Mouse (Mus musculus) neural tube, embryonic 11.5 days (tissue): ENCODE measurements around the gene Galnt7. TPM values are rescaled to one million over a fixed set of nuclear protein-coding genes. Genes with fewer than 3 reads are reported as not detected.
A peak's percentile ranks its signal among the peaks of the same experiment; 100 is the strongest.

ENCODE experiments used
- ATAC-seq: fragments of 200-750 bp; cut with Nextera tagmentation; 2 replicates; pipeline ENCODE4 v1.8.0; 2017; ENCODE audit warnings: moderate number of reproducible peaks, mild to moderate bottlenecking, moderate TSS enrichment, moderate library complexity; ENCODE audit not compliant: insufficient read depth, low FRiP score, low TSS enrichment
- DNase-seq: peaks from one replicate; pipeline ENCODE4 v3.0.0-alpha.2; 2015; ENCODE audit warnings: low spot score
- H3K27ac ChIP-seq: fragments of 300-500 bp; sonication (generic); 2 replicates; pipeline ENCODE4 v1.5.1; 2014; ENCODE audit warnings: low read depth, mild to moderate bottlenecking, low read length
- H3K27me3 ChIP-seq: fragments of 300-500 bp; sonication (generic); 2 replicates; pipeline ENCODE4 v1.6.1; 2014; ENCODE audit warnings: mild to moderate bottlenecking, low read length, mixed read lengths; ENCODE audit not compliant: control insufficient read depth, insufficient read depth
- H3K36me3 ChIP-seq: fragments of 300-500 bp; sonication (generic); 2 replicates; pipeline ENCODE4 v1.6.1; 2014; ENCODE audit warnings: mild to moderate bottlenecking, low read length, moderate library complexity, mixed read lengths; ENCODE audit not compliant: control insufficient read depth, insufficient read depth
- H3K4me1 ChIP-seq: fragments of 300-500 bp; sonication (generic); 2 replicates; pipeline ENCODE4 v1.6.1; 2014; ENCODE audit warnings: low read length, mixed read lengths; ENCODE audit not compliant: control insufficient read depth, insufficient read depth
- H3K4me2 ChIP-seq: fragments of 300-500 bp; sonication (generic); 2 replicates; pipeline ENCODE4 v1.6.1; 2014; ENCODE audit warnings: low read depth, mild to moderate bottlenecking, moderate library complexity
- H3K4me3 ChIP-seq: fragments of 300-500 bp; sonication (generic); 2 replicates; pipeline ENCODE4 v1.5.1; 2014; ENCODE audit warnings: low read depth, low read length
- H3K9ac ChIP-seq: fragments of 300-500 bp; sonication (generic); 2 replicates; pipeline ENCODE4 v1.6.1; 2014; ENCODE audit warnings: mild to moderate bottlenecking, low read length
- H3K9me3 ChIP-seq: fragments of 300-500 bp; sonication (generic); 2 replicates; pipeline ENCODE4 v1.6.1; 2016; ENCODE audit warnings: low read length; ENCODE audit not compliant: control insufficient read depth
- WGBS: fragments of 180-500 bp; shearing (Covaris S2); extraction: QIAGEN DNeasy Blood & Tissue Kit; methylation state at CpG from one replicate; pipeline ENCODE4 v1.1.7; 2014; 5-methylcytosine and 5-hydroxymethylcytosine counted together
- polyA plus RNA-seq: library from polyadenylated mRNA; unstranded; fragments of >200 nt; fragmentation: Nextera tagmentation; extraction: Ambion mirVana; gene quantifications from 2 replicates; pipeline ENCODE4 v1.2.1, GENCODE M21; 2014

Gene Galnt7
- 19.8 and 20.1 TPM in 2 replicates for polyA plus RNA-seq

- DNase-seq, result peak; percentile 83
- H3K27ac ChIP-seq, result peak within 1 kb of the TSS; percentile 89
- no peaks in the 10 kb centered on the region for H3K9me3 ChIP-seq
- H3K36me3 ChIP-seq, result no peaks in the 10 kb centered on the region
- H3K4me3 ChIP-seq, result peak within 1 kb of the TSS; percentile 90
- no peaks in the 10 kb centered on the region for H3K27me3 ChIP-seq
- H3K9ac ChIP-seq, result peak within 1 kb of the TSS; percentile 88
- H3K4me1 ChIP-seq, result peaks cover 5% of the 10 kb centered on the region; the same call in 1 of the 2 replicates
- peak; percentile 92 for ATAC-seq
- peak within 1 kb of the TSS; percentile 92 for H3K4me2 ChIP-seq
- 0% methylated on average over 39 of the region's 74 CpGs for WGBS
These were observed at the start of gene Galnt7 for GRCm38 (mm10) chr8:57652456-57653055. Galnt7 (minus strand) TSS chr8:57653032.

DNA sequence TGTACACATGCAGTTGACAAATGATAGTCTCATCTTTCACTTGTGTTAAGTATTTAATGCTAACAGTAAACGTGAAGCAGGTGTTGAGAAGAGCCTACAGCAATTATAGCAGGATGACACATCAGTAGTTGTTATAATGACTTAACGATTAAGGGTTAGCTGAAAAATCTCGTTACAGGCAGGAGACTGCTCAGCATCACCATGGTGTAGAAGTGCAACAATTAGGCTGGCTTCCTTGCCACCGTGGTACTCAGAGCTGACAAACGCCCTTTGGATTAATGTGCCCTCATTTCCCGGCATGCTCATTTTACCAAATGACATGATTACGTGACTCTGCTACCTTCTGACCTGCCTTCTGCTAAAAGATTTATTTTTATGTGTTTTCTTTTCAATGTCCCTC, 35.8 kb upstream of the Galnt7 start:
- Histone ChIP-seq H3K4me1 (no peaks in the 10 kb centered on the region), H3K4me3 (no peak overlapping the region), H3K9me3 (no peaks in the 10 kb centered on the region), H3K36me3 (no peaks in the 10 kb centered on the region), H3K27me3 (no peaks in the 10 kb centered on the region), H3K9ac (no peak overlapping the region), H3K4me2 (no peak overlapping the region), H3K27ac (no peak overlapping the region)
- ATAC-seq (no peak), DNase-seq (no peak)
- 56% methylated on average over 7 of the region's 7 CpGs for WGBS

DNA sequence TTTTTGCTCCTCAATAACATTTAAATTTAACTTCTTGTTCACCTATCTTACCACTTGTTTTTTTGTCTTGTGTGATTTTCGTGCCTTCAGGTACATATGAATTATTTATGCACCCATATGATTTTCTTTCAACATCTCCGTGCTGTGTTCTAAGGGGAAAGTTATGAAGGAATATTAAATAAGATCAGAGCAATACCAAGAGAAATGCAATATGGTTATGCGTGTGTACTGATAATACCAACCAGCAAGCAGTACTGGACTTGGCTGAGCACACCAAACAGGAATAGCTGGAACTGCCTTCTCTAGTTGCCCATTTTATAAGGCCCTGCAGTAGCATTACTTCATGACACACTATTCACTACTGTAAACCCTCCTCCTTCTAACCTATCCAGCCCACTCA, 33.0 kb upstream of the Galnt7 start:
- no peak overlapping the region for H3K4me3 ChIP-seq
- no peaks in the 10 kb centered on the region for H3K27me3 ChIP-seq
- H3K9ac ChIP-seq, result no peak overlapping the region
- no peaks in the 10 kb centered on the region for H3K36me3 ChIP-seq
- H3K9me3 ChIP-seq, result no peaks in the 10 kb centered on the region
- DNase-seq (no peak), ATAC-seq (no peak)
- 92% methylated on average over 3 of the region's 3 CpGs for WGBS
- no peak overlapping the region for H3K4me2 ChIP-seq
- H3K27ac ChIP-seq, result no peak overlapping the region
- H3K4me1 ChIP-seq, result no peaks in the 10 kb centered on the region

DNA sequence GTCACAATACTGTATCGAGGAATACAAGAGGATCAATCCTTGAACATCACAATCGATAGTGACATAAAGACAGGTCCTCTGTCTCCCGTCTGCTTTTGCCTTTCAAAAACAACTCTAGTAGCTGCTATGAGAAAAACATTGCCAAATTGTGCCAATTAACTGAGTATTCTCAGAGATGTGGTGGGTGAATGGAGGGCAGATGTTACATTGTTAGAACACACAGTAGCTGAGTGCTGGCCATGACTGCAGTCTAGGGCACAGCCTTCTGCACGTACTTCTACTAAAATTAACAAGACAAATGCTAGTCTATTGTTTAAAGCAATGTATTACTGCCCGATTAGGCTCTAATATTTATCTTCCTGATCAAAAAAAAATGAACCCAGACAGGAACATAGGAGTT, 27.2 kb upstream of the Galnt7 start:
- DNase-seq, result no peak
- Histone ChIP-seq H3K9me3 (no peaks in the 10 kb centered on the region), H3K27ac (no peak overlapping the region), H3K9ac (no peak overlapping the region), H3K36me3 (no peaks in the 10 kb centered on the region), H3K27me3 (no peaks in the 10 kb centered on the region), H3K4me3 (no peak overlapping the region), H3K4me1 (no peaks in the 10 kb centered on the region), H3K4me2 (no peak overlapping the region)
- WGBS, result 81% methylated on average over 5 of the region's 5 CpGs
- ATAC-seq, result no peak

- Histone ChIP-seq H3K27ac (no peak overlapping the region), H3K9ac (no peak overlapping the region), H3K4me1 (no peaks in the 10 kb centered on the region), H3K36me3 (no peaks in the 10 kb centered on the region), H3K27me3 (no peaks in the 10 kb centered on the region), H3K4me2 (no peak overlapping the region), H3K9me3 (no peaks in the 10 kb centered on the region), H3K4me3 (no peak overlapping the region)
- 78% methylated on average over 2 of the region's 2 CpGs for WGBS
- ATAC-seq (no peak), DNase-seq (no peak)
These were observed 11.3 kb upstream of the Galnt7 start for GRCm38 (mm10) chr8:57664121-57664520.

- Histone ChIP-seq H3K4me3 (no peak overlapping the region), H3K4me1 (no peaks in the 10 kb centered on the region), H3K4me2 (no peak overlapping the region), H3K27me3 (no peaks in the 10 kb centered on the region), H3K27ac (no peak overlapping the region), H3K9me3 (no peaks in the 10 kb centered on the region), H3K36me3 (no peaks in the 10 kb centered on the region), H3K9ac (no peak overlapping the region)
- DNase-seq, result no peak
- no peak for ATAC-seq
- 87% methylated on average over 2 of the region's 2 CpGs for WGBS
These were observed 7.2 kb upstream of the Galnt7 start for GRCm38 (mm10) chr8:57660019-57660418.

DNA sequence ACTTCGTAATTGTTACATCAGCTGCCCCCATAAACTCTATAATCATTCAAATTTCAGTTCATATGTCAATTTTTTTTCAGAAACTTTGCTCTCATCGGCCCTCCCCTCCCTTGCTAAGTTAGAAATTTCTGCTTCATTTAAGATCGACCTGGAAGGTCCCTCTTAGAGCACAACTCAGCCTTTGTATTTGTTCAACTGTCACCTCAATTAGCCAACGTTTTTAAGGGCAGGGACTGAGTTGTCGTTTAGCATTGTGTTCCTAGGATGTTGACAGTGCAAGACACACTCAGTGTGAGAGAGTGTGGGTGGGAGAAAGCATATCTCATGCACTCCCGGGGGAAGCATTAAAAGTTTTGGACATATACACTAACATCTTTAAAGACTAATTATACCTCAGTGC, 3.6 kb upstream of the Galnt7 start:
- WGBS, result 40% methylated on average over 6 of the region's 6 CpGs
- Histone ChIP-seq H3K4me1 (no peaks in the 10 kb centered on the region), H3K27me3 (no peaks in the 10 kb centered on the region), H3K4me2 (no peak overlapping the region), H3K27ac (no peak overlapping the region), H3K36me3 (no peaks in the 10 kb centered on the region), H3K9me3 (no peaks in the 10 kb centered on the region), H3K9ac (no peak overlapping the region), H3K4me3 (no peak overlapping the region)
- no peak for ATAC-seq
- DNase-seq, result no peak

- no peak overlapping the region for H3K27ac ChIP-seq
- no peak for DNase-seq
- H3K36me3 ChIP-seq, result no peaks in the 10 kb centered on the region
- 89% methylated on average over 7 of the region's 7 CpGs for WGBS
- no peak overlapping the region for H3K9ac ChIP-seq
- H3K27me3 ChIP-seq, result no peaks in the 10 kb centered on the region
- ATAC-seq, result no peak
- no peak overlapping the region for H3K4me3 ChIP-seq
- peaks cover 5% of the 10 kb centered on the region; the same call in 1 of the 2 replicates for H3K4me1 ChIP-seq
- no peak overlapping the region for H3K4me2 ChIP-seq
- H3K9me3 ChIP-seq, result no peaks in the 10 kb centered on the region
These were observed 1.3 kb upstream of the Galnt7 start for GRCm38 (mm10) chr8:57654146-57654545.

- Histone ChIP-seq H3K4me1 (peaks cover 5% of the 10 kb centered on the region; the same call in 1 of the 2 replicates), H3K27ac (no peak overlapping the region), H3K36me3 (no peaks in the 10 kb centered on the region), H3K27me3 (no peaks in the 10 kb centered on the region), H3K9ac (no peak overlapping the region; the same call in 1 of the 2 replicates), H3K4me2 (peak overlapping the region; percentile 92), H3K9me3 (no peaks in the 10 kb centered on the region), H3K4me3 (peak overlapping the region; percentile 90; the same call in 1 of the 2 replicates)
- 29% methylated on average over 7 of the region's 7 CpGs for WGBS
- no peak for DNase-seq
- no peak for ATAC-seq
These were observed 915 bp upstream of the Galnt7 start for GRCm38 (mm10) chr8:57653768-57654125.
